Mouse (Mus musculus): Measurements from ENCODE around the gene Naa16.

GRCm38 (mm10) chr14:79296836-79297235 lies 93.7 kb downstream of the Naa16 start:
- TF ChIP-seq CTCF (IDR thresholded peaks at IDR 0.05; ENCODE audit: low read depth, low read length) (no peak), POLR2A (IDR thresholded peaks at IDR 0.05; ENCODE audit: extremely low read depth, insufficient read depth, low read length) (no peak)

All from liver, adult 2 months (tissue).